Mouse (Mus musculus): ENCODE data around the gene Fbxw26. TPM values are rescaled to one million over a fixed set of nuclear protein-coding genes. Genes with fewer than 3 reads are reported as not detected.

Fbxw26 gene
- not detected for polyA plus RNA-seq (2014; fragmentation: Illumina TruSeq; extraction: RNeasy Lipid Tissue Mini Kit (QIAGEN cat#74804); ENCODE audit: low read depth, low replicate concordance)

GRCm38 (mm10) chr9:109745989-109746388, at the start of gene Fbxw26:
TSS of gene Fbxw26 (minus strand) at chr9:109746089.

GRCm38 (mm10) chr9:109790570-109790969, 44.7 kb upstream of the Fbxw26 start, which contains the start of gene Fbxw27:
TSS of gene Fbxw27 (minus strand) at chr9:109790670.

GRCm38 (mm10) chr9:109702600-109702999, 43.3 kb downstream of the Fbxw26 start, which contains the start of gene Fbxw18:
TSS of gene Fbxw18 (minus strand) at chr9:109702700.

Other genes with a start within 250 kb of the Fbxw26 start
- gene Fbxw15, start 177.8 kb downstream of the Fbxw26 start, polyA plus RNA-seq (2014; fragmentation: Illumina TruSeq; extraction: RNeasy Lipid Tissue Mini Kit (QIAGEN cat#74804); ENCODE audit: low read depth, low replicate concordance): 0.88 TPM
- 0.88 TPM for gene Fbxw24, start 120.0 kb downstream of the Fbxw26 start, polyA plus RNA-seq (2014; fragmentation: Illumina TruSeq; extraction: RNeasy Lipid Tissue Mini Kit (QIAGEN cat#74804); ENCODE audit: low read depth, low replicate concordance)
- gene Fbxw25, start 81.4 kb downstream of the Fbxw26 start, polyA plus RNA-seq (2014; fragmentation: Illumina TruSeq; extraction: RNeasy Lipid Tissue Mini Kit (QIAGEN cat#74804); ENCODE audit: low read depth, low replicate concordance): not detected
- gene Fbxw18, start 43.4 kb downstream of the Fbxw26 start, polyA plus RNA-seq (2014; fragmentation: Illumina TruSeq; extraction: RNeasy Lipid Tissue Mini Kit (QIAGEN cat#74804); ENCODE audit: low read depth, low replicate concordance): not detected
- gene Fbxw27, start 44.6 kb upstream of the Fbxw26 start, polyA plus RNA-seq (2014; fragmentation: Illumina TruSeq; extraction: RNeasy Lipid Tissue Mini Kit (QIAGEN cat#74804); ENCODE audit: low read depth, low replicate concordance): not detected
- not detected for gene Spink8, start 66.2 kb upstream of the Fbxw26 start, polyA plus RNA-seq (2014; fragmentation: Illumina TruSeq; extraction: RNeasy Lipid Tissue Mini Kit (QIAGEN cat#74804); ENCODE audit: low read depth, low replicate concordance)
- 2.6 TPM for gene Nme6, start 86.7 kb upstream of the Fbxw26 start, polyA plus RNA-seq (2014; fragmentation: Illumina TruSeq; extraction: RNeasy Lipid Tissue Mini Kit (QIAGEN cat#74804); ENCODE audit: low read depth, low replicate concordance)
- gene Camp, start 103.5 kb upstream of the Fbxw26 start, polyA plus RNA-seq (2014; fragmentation: Illumina TruSeq; extraction: RNeasy Lipid Tissue Mini Kit (QIAGEN cat#74804); ENCODE audit: low read depth, low replicate concordance): not detected
- gene Cdc25a, start 129.5 kb upstream of the Fbxw26 start, polyA plus RNA-seq (2014; fragmentation: Illumina TruSeq; extraction: RNeasy Lipid Tissue Mini Kit (QIAGEN cat#74804); ENCODE audit: low read depth, low replicate concordance): 35.0 TPM
- 47.9 TPM for gene Map4, start 185.4 kb upstream of the Fbxw26 start, polyA plus RNA-seq (2014; fragmentation: Illumina TruSeq; extraction: RNeasy Lipid Tissue Mini Kit (QIAGEN cat#74804); ENCODE audit: low read depth, low replicate concordance)